Mouse (Mus musculus) testis, adult 2 months (tissue): ENCODE data around the gene Castor2.

ENCODE experiments used
- CTCF ChIP-seq: fragments of 200-500 bp; IDR thresholded peaks from 2 replicates; pipeline ENCODE4 v1.5.1; 2012; ENCODE audit warnings: low read depth, mild to moderate bottlenecking, inconsistent platforms, low read length, moderate library complexity; ENCODE audit not compliant: control insufficient read depth, insufficient read depth, insufficient replicate concordance
- POLR2A ChIP-seq: fragments of 200-500 bp; IDR thresholded peaks from 2 replicates; pipeline ENCODE4 v1.6.1; 2012; ENCODE audit warnings: low read depth, mild to moderate bottlenecking, inconsistent platforms, low read length, moderate library complexity; ENCODE audit not compliant: control insufficient read depth

- TF ChIP-seq CTCF (no peak), POLR2A (no peak)
Observed at GRCm38 (mm10) chr5:134085887-134086639, 13.4 kb upstream of the Castor2 start.
